Mouse (Mus musculus) hindbrain, embryonic 11.5 days (tissue): ENCODE data around the gene Rab11fip5. TPM values are rescaled to one million over a fixed set of nuclear protein-coding genes. Genes with fewer than 3 reads are reported as not detected.

Source experiments
- ATAC-seq: fragments of 200-750 bp; cut with Nextera tagmentation; 2 replicates; pipeline ENCODE4 v1.8.0; 2017; ENCODE audit warnings: mild to moderate bottlenecking, moderate TSS enrichment, moderate library complexity; ENCODE audit not compliant: low FRiP score
- DNase-seq: peaks from one replicate; pipeline ENCODE4 v3.0.0-alpha.2; 2015; ENCODE audit warnings: low spot score
- H3K27ac ChIP-seq: fragments of 300-500 bp; sonication (generic); 2 replicates; pipeline ENCODE4 v1.5.1; 2014; ENCODE audit warnings: mild to moderate bottlenecking, low read depth, low read length
- H3K27me3 ChIP-seq: fragments of 300-500 bp; sonication (generic); 2 replicates; pipeline ENCODE4 v1.6.1; 2014; ENCODE audit warnings: mild to moderate bottlenecking, low read length, moderate library complexity, mixed read lengths; ENCODE audit not compliant: control insufficient read depth, insufficient read depth
- H3K36me3 ChIP-seq: fragments of 300-500 bp; sonication (generic); 2 replicates; pipeline ENCODE4 v1.6.1; 2014; ENCODE audit warnings: mild to moderate bottlenecking, low read length, moderate library complexity, mixed read lengths; ENCODE audit not compliant: control insufficient read depth, insufficient read depth
- H3K4me1 ChIP-seq: fragments of 300-500 bp; sonication (generic); replicated peaks from 2 replicates; pipeline ENCODE4 v1.6.1; 2014; ENCODE audit warnings: low read length, mixed read lengths; ENCODE audit not compliant: control insufficient read depth, insufficient read depth
- H3K4me2 ChIP-seq: fragments of 300-500 bp; sonication (generic); replicated peaks from 2 replicates; pipeline ENCODE4 v1.6.1; 2014; ENCODE audit warnings: mild to moderate bottlenecking, low read depth, low read length
- H3K4me3 ChIP-seq: fragments of 300-500 bp; sonication (generic); 2 replicates; pipeline ENCODE4 v1.5.1; 2014; ENCODE audit warnings: low read depth, low read length
- H3K9ac ChIP-seq: fragments of 300-500 bp; sonication (generic); 2 replicates; pipeline ENCODE4 v1.6.1; 2014; ENCODE audit warnings: low read depth, low read length
- H3K9me3 ChIP-seq: fragments of 300-500 bp; sonication (generic); 2 replicates; pipeline ENCODE4 v1.6.1; 2016; ENCODE audit warnings: low read length; ENCODE audit not compliant: control insufficient read depth
- WGBS: fragments of 180-500 bp; shearing (Covaris S2); extraction: QIAGEN DNeasy Blood & Tissue Kit; methylation state at CpG from one replicate; pipeline ENCODE4 v1.1.7; 2014; 5-methylcytosine and 5-hydroxymethylcytosine counted together
- polyA plus RNA-seq: library from polyadenylated mRNA; unstranded; fragments of >200 nt; fragmentation: Nextera tagmentation; extraction: Ambion mirVana; gene quantifications from 2 replicates; pipeline ENCODE4 v1.2.1, GENCODE M21; 2014

The Rab11fip5 gene
- 4.1 and 4.6 TPM in 2 replicates for polyA plus RNA-seq

DNA sequence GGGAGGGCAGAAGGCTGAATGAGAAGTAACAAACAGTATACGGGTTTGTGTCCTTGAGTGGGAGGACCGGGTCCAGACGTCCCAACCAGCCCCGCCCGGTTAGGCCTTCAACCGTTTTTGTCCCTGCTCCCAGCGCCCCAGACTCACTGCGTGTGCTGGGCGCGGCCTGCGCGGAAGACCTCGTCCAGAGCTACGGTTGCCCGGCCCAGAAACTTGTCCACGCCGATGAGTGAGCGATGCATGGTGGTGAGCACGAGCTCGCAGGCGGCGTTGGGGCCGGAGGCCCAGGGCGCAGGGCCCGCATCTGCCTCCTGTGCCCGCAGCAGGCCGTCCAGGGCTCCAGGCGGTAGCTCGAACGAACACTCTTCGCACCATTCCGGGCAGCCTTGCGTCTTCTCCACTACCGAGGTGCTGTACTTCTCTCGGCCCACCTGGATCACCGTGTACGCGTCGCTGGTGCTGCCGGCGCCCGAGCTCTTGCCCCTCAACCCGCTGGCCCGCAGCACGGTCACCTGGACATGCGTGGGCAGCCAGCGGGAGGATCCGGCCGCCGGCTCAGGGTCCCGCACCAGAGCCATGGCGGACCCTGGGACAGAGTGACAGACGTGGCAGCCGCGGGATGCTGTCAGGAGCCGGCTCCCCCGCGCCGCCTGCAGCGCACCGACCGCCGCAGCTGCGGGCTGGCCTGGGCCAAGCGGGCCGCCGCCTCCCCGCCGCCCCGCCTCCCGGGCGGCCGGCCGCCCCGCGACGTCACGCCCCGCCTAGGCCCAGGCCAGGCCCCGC lies at the start of gene Rab11fip5:
Gene Rab11fip5, minus strand, starts transcription at position 684 of the 783 bp plus-strand sequence.
- Histone ChIP-seq H3K9ac (peak within 1 kb of the TSS; percentile 77), H3K9me3 (no peaks in the 10 kb centered on the region), H3K4me1 (peaks cover 3% of the 10 kb centered on the region; the same call in 1 of the 2 replicates), H3K36me3 (no peaks in the 10 kb centered on the region), H3K4me2 (peak within 1 kb of the TSS; percentile 96), H3K4me3 (peak within 1 kb of the TSS; percentile 74), H3K27ac (peak within 1 kb of the TSS; percentile 51), H3K27me3 (peaks cover 2% of the 10 kb centered on the region; the same call in 1 of the 2 replicates)
- ATAC-seq (peak; percentile 54), DNase-seq (no peak)
- WGBS: 2% methylated on average over 71 of the region's 80 CpGs

DNA sequence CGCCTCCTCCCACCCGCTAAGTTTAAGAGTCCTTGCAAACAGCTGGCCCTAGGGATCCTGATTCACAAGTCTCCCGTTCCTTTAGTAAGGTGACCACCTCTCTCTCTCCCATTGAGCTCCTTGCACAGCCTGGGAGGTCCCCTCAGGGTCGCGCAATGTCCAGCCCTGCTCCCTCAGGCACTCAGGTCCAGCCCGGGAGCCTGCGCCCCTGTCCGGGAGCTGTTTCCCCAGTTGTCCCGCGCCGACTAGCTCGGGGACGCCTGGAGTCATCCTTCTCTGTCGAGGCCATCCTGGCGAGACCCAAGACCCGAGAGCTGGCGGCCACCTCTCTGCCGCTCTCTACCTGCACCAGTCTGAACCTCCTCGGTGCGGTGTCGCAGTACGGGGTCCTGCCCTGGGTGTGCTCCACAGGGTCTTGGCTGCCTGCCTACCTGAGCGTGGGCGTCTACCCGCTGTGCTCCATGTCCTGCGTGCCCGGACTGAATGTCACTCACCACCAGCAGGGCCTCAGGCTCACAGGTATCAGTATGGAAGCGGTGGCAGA lies 49.5 kb upstream of the Rab11fip5 start, which contains the start of gene Noto:
Gene Noto, plus strand, starts transcription at position 51 of the 544 bp plus-strand sequence.
- WGBS: 15% methylated on average over 28 of the region's 28 CpGs
- ATAC-seq: no peak

DNA sequence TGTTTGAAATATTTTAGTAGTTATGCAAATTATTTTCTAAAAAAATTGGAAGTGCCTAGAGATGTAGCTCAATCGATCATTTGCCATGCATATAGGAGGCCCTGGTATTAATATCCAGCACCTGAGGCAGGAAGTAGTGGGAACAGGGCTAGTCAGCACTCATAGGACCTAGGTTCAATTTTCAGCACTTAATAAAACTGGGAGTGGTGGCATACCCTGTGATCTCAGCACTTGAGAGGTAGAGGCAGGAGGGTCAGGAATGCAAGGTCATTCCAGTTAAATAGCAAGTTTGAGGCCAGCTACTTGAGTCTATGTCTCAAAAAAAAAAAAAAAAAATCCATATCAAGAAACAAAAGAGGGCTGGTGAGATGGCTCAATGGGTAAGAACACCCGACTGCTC lies 44.7 kb upstream of the Rab11fip5 start:
- WGBS: 84% methylated on average over 2 of the region's 2 CpGs
- Histone ChIP-seq H3K4me2 (no peak overlapping the region), H3K4me3 (no peak overlapping the region), H3K4me1 (no peaks in the 10 kb centered on the region), H3K36me3 (no peaks in the 10 kb centered on the region), H3K27me3 (peaks cover 5% of the 10 kb centered on the region), H3K9me3 (no peaks in the 10 kb centered on the region), H3K27ac (no peak overlapping the region), H3K9ac (no peak overlapping the region)
- ATAC-seq (no peak), DNase-seq (no peak)

More for the DNA sequence above, 49.5 kb upstream of the Rab11fip5 start, which contains the start of gene Noto:
- H3K9me3 ChIP-seq: no peaks in the 10 kb centered on the region
- H3K36me3 ChIP-seq: no peaks in the 10 kb centered on the region
- no peak within 1 kb of the TSS for H3K4me2 ChIP-seq
- H3K27me3 ChIP-seq: peaks cover 6% of the 10 kb centered on the region
- no peak within 1 kb of the TSS for H3K4me3 ChIP-seq
- no peak within 1 kb of the TSS for H3K27ac ChIP-seq
- H3K4me1 ChIP-seq: no peaks in the 10 kb centered on the region
- no peak within 1 kb of the TSS for H3K9ac ChIP-seq
- no peak for DNase-seq

DNA sequence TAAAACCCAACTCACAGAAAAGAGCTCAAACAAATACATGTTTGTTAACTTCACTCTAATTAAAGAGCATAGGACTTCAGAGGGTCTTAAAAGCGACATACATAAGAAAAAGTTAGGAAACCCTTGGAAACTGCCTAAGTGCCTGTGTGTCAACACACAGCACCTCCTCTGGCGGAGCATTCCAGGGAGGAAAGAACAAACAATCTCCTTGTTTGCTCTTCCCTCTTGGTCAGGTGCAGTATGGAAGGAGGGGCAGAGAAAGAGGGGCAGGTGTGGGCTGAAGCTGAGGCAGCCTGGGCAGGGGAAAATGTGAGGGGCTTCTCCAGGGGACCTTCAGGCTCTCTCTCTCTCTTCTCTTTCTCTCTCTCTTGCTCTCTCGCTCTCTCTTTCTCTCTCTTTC lies 41.4 kb upstream of the Rab11fip5 start:
- DNase-seq (no peak), ATAC-seq (no peak)
- Histone ChIP-seq H3K4me3 (no peak overlapping the region), H3K4me1 (no peaks in the 10 kb centered on the region), H3K27ac (no peak overlapping the region), H3K27me3 (no peaks in the 10 kb centered on the region), H3K4me2 (no peak overlapping the region), H3K9ac (no peak overlapping the region), H3K9me3 (no peaks in the 10 kb centered on the region), H3K36me3 (no peaks in the 10 kb centered on the region)
- WGBS: 56% methylated on average over 3 of the region's 3 CpGs

DNA sequence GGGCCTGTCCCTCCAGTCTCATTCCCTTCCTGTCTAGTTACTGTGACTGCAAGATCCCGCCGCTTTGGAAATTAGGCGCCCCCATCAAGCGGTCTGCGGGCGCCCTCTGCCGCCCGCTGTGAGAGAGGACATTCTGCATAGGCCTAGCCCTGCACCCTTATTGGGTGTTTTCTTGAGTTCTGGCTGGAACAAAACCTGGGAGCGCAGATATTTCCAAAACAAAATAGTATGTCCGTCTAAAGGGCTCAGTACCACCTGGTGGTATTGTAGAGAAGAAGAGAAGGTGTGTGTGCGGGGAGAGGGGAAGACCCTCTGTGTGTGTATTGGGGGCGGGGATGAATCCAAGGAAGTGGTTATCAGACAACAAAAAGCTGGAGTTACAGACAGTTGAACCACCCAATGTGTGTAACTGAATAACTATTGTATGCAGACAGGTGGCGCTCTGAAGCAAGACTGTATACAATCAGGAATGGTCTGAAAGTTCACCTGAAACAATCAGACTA lies 36.4 kb upstream of the Rab11fip5 start:
- ATAC-seq (peak; percentile 61), DNase-seq (peak; percentile 89)
- no peak overlapping the region for H3K9ac ChIP-seq
- no peaks in the 10 kb centered on the region for H3K4me1 ChIP-seq
- H3K9me3 ChIP-seq: no peaks in the 10 kb centered on the region
- no peak overlapping the region for H3K4me2 ChIP-seq
- H3K36me3 ChIP-seq: no peaks in the 10 kb centered on the region
- H3K27me3 ChIP-seq: peaks cover 32% of the 10 kb centered on the region
- H3K4me3 ChIP-seq: no peak overlapping the region
- no peak overlapping the region for H3K27ac ChIP-seq
- 10% methylated on average over 13 of the region's 13 CpGs for WGBS

DNA sequence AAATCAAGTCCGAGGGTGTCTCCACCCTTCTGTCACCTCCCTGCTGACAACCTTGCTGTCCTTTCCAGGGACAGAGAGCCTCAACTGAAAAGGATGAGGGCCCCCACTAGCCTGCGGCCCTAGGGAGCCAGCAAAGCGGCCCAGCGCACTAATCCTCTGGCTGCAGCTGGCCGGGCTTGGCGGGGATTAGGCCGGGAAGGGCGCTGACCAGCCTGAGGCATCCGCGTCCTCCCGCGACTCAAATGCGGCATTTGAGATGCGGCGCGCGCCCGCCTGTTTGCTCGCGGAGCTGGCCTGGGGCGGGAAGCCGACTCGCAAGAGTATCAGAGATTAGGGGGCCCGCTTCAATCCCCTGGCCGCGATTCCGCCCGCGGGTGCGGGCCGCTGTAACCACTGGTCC lies 34.6 kb upstream of the Rab11fip5 start:
- Histone ChIP-seq H3K4me3 (peak overlapping the region; percentile 23), H3K9ac (peak overlapping the region; percentile 40; the same call in 1 of the 2 replicates), H3K27ac (no peak overlapping the region), H3K9me3 (no peaks in the 10 kb centered on the region), H3K4me2 (peak overlapping the region; percentile 39), H3K36me3 (no peaks in the 10 kb centered on the region), H3K27me3 (peaks cover 32% of the 10 kb centered on the region), H3K4me1 (no peaks in the 10 kb centered on the region)
- DNase-seq: peak; percentile 50
- WGBS: 3% methylated on average over 31 of the region's 31 CpGs
- ATAC-seq: no peak

DNA sequence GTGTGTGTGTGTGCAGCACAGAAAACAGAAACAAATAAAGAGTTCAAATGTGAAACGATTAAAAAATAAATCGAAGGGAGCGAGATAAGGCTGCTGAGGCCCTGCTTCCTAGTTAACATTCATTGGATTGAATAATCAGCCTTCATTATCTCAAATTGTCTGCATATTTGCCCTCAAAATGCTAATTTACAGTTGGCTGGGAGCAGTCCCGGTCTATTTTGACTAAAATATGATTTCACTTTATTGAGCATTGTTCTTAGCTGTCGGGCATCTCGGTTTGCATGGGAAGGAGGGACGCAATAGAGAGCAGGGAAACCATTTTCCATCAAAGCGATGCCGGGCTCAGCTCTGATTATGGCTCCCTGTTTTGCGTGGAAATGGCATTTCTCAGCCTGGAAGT lies 28.6 kb upstream of the Rab11fip5 start:
- 87% methylated on average over 10 of the region's 10 CpGs for WGBS
- no peaks in the 10 kb centered on the region for H3K36me3 ChIP-seq
- no peak overlapping the region for H3K9ac ChIP-seq
- ATAC-seq (no peak), DNase-seq (no peak)
- no peak overlapping the region for H3K4me2 ChIP-seq
- no peak overlapping the region for H3K27ac ChIP-seq
- H3K4me3 ChIP-seq: no peak overlapping the region
- no peaks in the 10 kb centered on the region for H3K4me1 ChIP-seq
- H3K27me3 ChIP-seq: peaks cover 7% of the 10 kb centered on the region
- H3K9me3 ChIP-seq: no peaks in the 10 kb centered on the region

DNA sequence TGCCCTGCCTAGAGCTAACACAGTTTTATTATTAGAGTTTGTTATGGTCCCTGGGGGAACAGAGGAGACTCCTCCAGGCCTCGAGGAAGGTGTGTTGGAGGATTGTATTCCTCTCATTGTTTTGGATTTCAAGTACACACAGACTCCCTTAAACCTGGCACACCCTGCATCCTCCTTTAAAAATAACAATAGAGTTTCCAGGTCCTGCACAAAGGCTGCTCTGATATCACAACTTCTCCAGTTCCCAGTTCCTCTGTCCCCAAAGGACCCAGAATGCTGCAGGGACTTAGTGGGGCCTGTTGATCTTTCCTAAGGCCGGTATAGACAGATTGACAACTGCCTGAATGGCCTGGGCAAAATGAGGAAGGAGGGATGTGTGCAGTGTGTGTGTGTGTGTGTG lies 28.2 kb upstream of the Rab11fip5 start:
- Histone ChIP-seq H3K36me3 (no peaks in the 10 kb centered on the region), H3K9me3 (no peaks in the 10 kb centered on the region), H3K27ac (no peak overlapping the region), H3K9ac (no peak overlapping the region), H3K4me3 (no peak overlapping the region), H3K27me3 (peaks cover 3% of the 10 kb centered on the region), H3K4me1 (no peaks in the 10 kb centered on the region), H3K4me2 (no peak overlapping the region)
- WGBS: 59% methylated on average over 2 of the region's 2 CpGs
- DNase-seq: no peak
- no peak for ATAC-seq
